Mouse (Mus musculus) spleen, adult 2 months (tissue): Measurements from ENCODE around the gene Sorcs1.

Experiments used
- CTCF ChIP-seq: fragments of 200-500 bp; IDR thresholded peaks from 2 replicates; pipeline ENCODE4 v1.5.1; 2011; ENCODE audit warnings: mild to moderate bottlenecking, inconsistent platforms; ENCODE audit not compliant: insufficient read depth, insufficient read length, insufficient replicate concordance; ENCODE audit errors: extremely low read depth
- POLR2A ChIP-seq: fragments of 200-500 bp; IDR thresholded peaks from 2 replicates; pipeline ENCODE4 v1.6.1; 2011; ENCODE audit warnings: low read depth, low read length, inconsistent platforms

DNA sequence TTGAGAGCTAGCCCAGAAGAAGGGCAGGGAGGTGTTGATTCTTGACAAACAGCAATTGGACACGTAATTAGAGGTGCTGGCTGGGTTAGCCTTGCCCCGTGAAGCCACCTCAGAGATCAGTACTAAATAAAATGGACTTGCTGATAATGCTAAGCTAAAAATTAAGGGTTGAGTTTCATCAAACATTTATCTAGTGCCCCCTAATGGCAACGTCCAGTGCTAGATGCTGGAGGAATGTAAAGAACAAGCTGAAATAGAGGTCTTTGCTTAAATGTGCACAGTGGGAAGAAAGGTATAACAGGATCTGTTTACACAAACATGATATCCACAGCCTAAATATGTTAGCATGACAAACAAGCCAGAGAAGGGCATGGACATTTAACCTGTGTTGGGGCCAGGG lies 532.5 kb downstream of the Sorcs1 start:
- TF ChIP-seq CTCF = no peak
- TF ChIP-seq POLR2A = no peak
